Comparison of ENCODE assay signal across 25 mouse cellular contexts in the genomic region with DNA sequence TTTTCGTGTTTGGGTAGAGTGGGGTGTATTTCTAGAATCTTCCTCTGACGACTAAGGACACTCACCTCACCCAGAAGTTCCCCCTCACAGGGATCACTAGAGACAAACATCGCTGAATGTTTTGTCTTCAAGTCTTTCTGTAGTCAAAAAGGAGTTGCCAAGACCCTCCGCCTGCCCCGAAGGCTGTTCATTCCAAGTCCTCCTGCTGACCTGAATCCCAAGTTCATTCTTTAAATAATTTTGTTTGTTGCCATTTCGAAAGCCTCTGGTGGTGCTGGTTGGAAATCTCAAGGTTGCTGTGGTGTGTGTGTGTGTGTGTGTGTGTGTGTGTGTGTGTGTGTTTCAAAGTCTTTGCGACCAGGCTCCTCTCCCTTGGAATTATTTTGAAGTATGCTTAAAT. TPM values are rescaled to one million over a fixed set of nuclear protein-coding genes. Genes with fewer than 3 reads are reported as not detected.
DNase-seq lines count a peak whose midpoint lies in the region; ATAC-seq and TF ChIP-seq lines count a peak whose summit lies in the region.
"Had no signal": no experiment of that assay in that cellular context is flagged by ENCODE, and none has a peak within 500 bp of the region (broad histone marks: within the 10 kb centered on the region; RNA-seq: fewer than 3 reads in every experiment).

No protein-coding gene starts in this region.

- H3K4me2 ChIP-seq in lung, embryonic 15.5 days, result no peak overlapping the region
- H3K4me2 ChIP-seq in embryonic facial prominence, embryonic 12.5 days (replicated peaks), result no peak overlapping the region
- H3K4me2 ChIP-seq: forebrain, embryonic 15.5 days; heart, embryonic 13.5 days; hindbrain, embryonic 13.5 days; intestine, embryonic 15.5 days had no signal

- no peak for ATAC-seq in lung, embryonic 15.5 days (ENCODE audit: borderline replicate concordance, extremely low read depth, low FRiP score, low TSS enrichment)
- no peak for ATAC-seq in embryonic facial prominence, embryonic 12.5 days (ENCODE audit: insufficient number of reproducible peaks, insufficient read depth, low FRiP score, low TSS enrichment)
- ATAC-seq: CD4-positive, CD25-positive, alpha-beta regulatory T cell, adult 4 months; forebrain, embryonic 15.5 days; hindbrain, embryonic 16.5 days; intestine, embryonic 15.5 days had no signal

- no peak for TF ChIP-seq CTCF in gastrocnemius, adult 2 months (IDR thresholded peaks at IDR 0.05)
- no peak for TF ChIP-seq CTCF in layer of hippocampus, adult 2 months (conservative IDR thresholded peaks at IDR 0.05)

- no peak for DNase-seq in gastrocnemius, adult 2 months
- DNase-seq in gastrocnemius, postnatal 14 days, result no peak
- DNase-seq in lung, postnatal 25 days (ENCODE audit: low spot score), result no peak
- peak; percentile 53 for DNase-seq in ovary, postnatal 36 days (ENCODE audit: low spot score)
- DNase-seq in ovary, postnatal 10 days (ENCODE audit: low spot score), result no peak
- no peak for DNase-seq in layer of hippocampus, adult 2 months (ENCODE audit: low spot score in 2 of 2)
- DNase-seq: adrenal gland, adult 2 months; adrenal gland, postnatal 25 days; cerebellum, adult 11 months; cerebellum, adult 2 months; cerebellum, adult 9-11 months; cerebellum, postnatal 25 days; gastrocnemius, postnatal 10 days; heart, adult 11 months had no signal

- no peak overlapping the region for H3K9ac ChIP-seq in lung, embryonic 15.5 days
- H3K9ac ChIP-seq in embryonic facial prominence, embryonic 12.5 days, result no peak overlapping the region
- H3K9ac ChIP-seq: forebrain, embryonic 15.5 days; heart, embryonic 13.5 days; hindbrain, embryonic 13.5 days; intestine, embryonic 15.5 days had no signal

- no peaks in the 10 kb centered on the region for H3K9me3 ChIP-seq in lung, embryonic 15.5 days
- no peaks in the 10 kb centered on the region for H3K9me3 ChIP-seq in embryonic facial prominence, embryonic 12.5 days
- H3K9me3 ChIP-seq: forebrain, embryonic 15.5 days; heart, embryonic 13.5 days; hindbrain, embryonic 10.5 days; hindbrain, embryonic 13.5 days; intestine, embryonic 15.5 days had no signal

- H3K4me3 ChIP-seq in gastrocnemius, adult 2 months, result no peak overlapping the region
- H3K4me3 ChIP-seq in lung, embryonic 15.5 days, result no peak overlapping the region
- no peak overlapping the region for H3K4me3 ChIP-seq in embryonic facial prominence, embryonic 12.5 days
- no peak overlapping the region for H3K4me3 ChIP-seq in layer of hippocampus, adult 2 months
- H3K4me3 ChIP-seq: forebrain, embryonic 15.5 days; heart, embryonic 13.5 days; hindbrain, embryonic 10.5 days; hindbrain, embryonic 13.5 days; intestine, embryonic 15.5 days had no signal

- WGBS in lung, embryonic 15.5 days, result 74% methylated on average over 7 of the region's 7 CpGs
- WGBS in embryonic facial prominence, embryonic 12.5 days, result 82% methylated on average over 7 of the region's 7 CpGs

- H3K27me3 ChIP-seq in lung, embryonic 15.5 days, result no peaks in the 10 kb centered on the region
- H3K27me3 ChIP-seq in embryonic facial prominence, embryonic 12.5 days, result no peaks in the 10 kb centered on the region
- H3K27me3 ChIP-seq: forebrain, embryonic 15.5 days; hindbrain, embryonic 13.5 days; intestine, embryonic 15.5 days had no signal

- H3K36me3 ChIP-seq in lung, embryonic 15.5 days, result no peaks in the 10 kb centered on the region
- H3K36me3 ChIP-seq in embryonic facial prominence, embryonic 12.5 days, result no peaks in the 10 kb centered on the region
- H3K36me3 ChIP-seq: forebrain, embryonic 15.5 days; heart, embryonic 13.5 days; hindbrain, embryonic 10.5 days; hindbrain, embryonic 13.5 days; intestine, embryonic 15.5 days had no signal

- intact Hi-C loops in gastrocnemius, adult 2 months (cut with DNase I), result no loop called here
- intact Hi-C loops in gastrocnemius, postnatal 14 days (cut with DNase I; ENCODE audit: low total_unique reads), result no loop called here

- H3K27ac ChIP-seq in gastrocnemius, adult 2 months, result peak overlapping the region; percentile 69
- 0 out of 2 replicates have a peak overlapping the region, but pooled peaks have one; percentile 62 for H3K27ac ChIP-seq in lung, embryonic 15.5 days
- H3K27ac ChIP-seq in embryonic facial prominence, embryonic 12.5 days, result 0 out of 2 replicates have a peak overlapping the region, but pooled peaks have one; percentile 23
- no peak overlapping the region for H3K27ac ChIP-seq in layer of hippocampus, adult 2 months
- H3K27ac ChIP-seq: forebrain, embryonic 15.5 days; heart, embryonic 13.5 days; hindbrain, embryonic 13.5 days; intestine, embryonic 15.5 days had no signal

- H3K4me1 ChIP-seq in lung, embryonic 15.5 days, result peaks cover 7% of the 10 kb centered on the region
- no peaks in the 10 kb centered on the region for H3K4me1 ChIP-seq in embryonic facial prominence, embryonic 12.5 days
- H3K4me1 ChIP-seq: heart, embryonic 13.5 days; intestine, embryonic 15.5 days had no signal

RNA-seq across cellular contexts. Expression of gene Nos2, which starts 13.7 kb away (rescaled TPM):
- total RNA-seq in gastrocnemius, adult 2 months (2021), result 1 to 10 TPM in 1 of 2 experiments, under 1 TPM in 1; 0.64 to 1.4 TPM
- total RNA-seq in gastrocnemius, postnatal 14 days (2021), result 1 to 10 TPM; 3.6 to 4.7 TPM
- polyA plus RNA-seq in lung, embryonic 15.5 days (2015; fragmentation: Nextera tagmentation; extraction: Ambion mirVana), result 3.4 and 3.8 TPM in 2 replicates
- 1.1 and 1.4 TPM in 2 replicates for polyA plus RNA-seq in embryonic facial prominence, embryonic 12.5 days (2016; fragmentation: Nextera tagmentation; extraction: Ambion mirVana)
- total RNA-seq in layer of hippocampus, adult 2 months (2021), result under 1 TPM; 0.20 to 0.64 TPM
- total RNA-seq: common myeloid progenitor, adult 5-6 weeks; MEL had no signal
- polyA plus RNA-seq: CD4-positive, CD25-positive, alpha-beta regulatory T cell, adult 4 months had no signal

RNA-seq across cellular contexts. Expression of gene Lgals9, which starts 50.4 kb away (rescaled TPM):
- total RNA-seq in gastrocnemius, adult 2 months (2021), result 10 to 100 TPM in 1 of 2 experiments, 1 to 10 TPM in 1; 6.6 to 10.1 TPM
- total RNA-seq in gastrocnemius, postnatal 14 days (2021), result 10 to 100 TPM; 18.7 to 19.8 TPM
- polyA plus RNA-seq in lung, embryonic 15.5 days (2015; fragmentation: Nextera tagmentation; extraction: Ambion mirVana), result 42.9 and 52.8 TPM in 2 replicates
- polyA plus RNA-seq in embryonic facial prominence, embryonic 12.5 days (2016; fragmentation: Nextera tagmentation; extraction: Ambion mirVana), result 7.9 and 9.0 TPM in 2 replicates
- 1 to 10 TPM; 4.0 to 4.1 TPM for total RNA-seq in layer of hippocampus, adult 2 months (2021)
